Mouse (Mus musculus): ENCODE measurements at regions not wholly inside any gene's neighbourhood (a gene's known extent, or its start where the extent isn't known, plus 50 kb on each side); places are given as distances from the start of the nearest gene placed in this dataset.

- TF ChIP-seq GATA1 (IDR thresholded peaks at IDR 0.05; ENCODE audit: borderline replicate concordance, low read length) = no peak
- TF ChIP-seq FLI1 (IDR thresholded peaks at IDR 0.05; ENCODE audit: low read length) = no peak
Measured at GRCm38 (mm10) chr6:18677131-18677530, 162.5 kb upstream of the Cttnbp2 start.

Data from megakaryocyte, embryonic 14.5 days (primary cell).